Mouse (Mus musculus) lung, postnatal 10 days (tissue): Measurements from ENCODE around the gene Milr1.
A peak's percentile ranks its signal among the peaks of the same experiment; 100 is the strongest.
"Not testable (repeated sequence)": the region's sequence is repeated elsewhere in the genome, so short reads cannot be mapped to it uniquely, and the experiment has no call there.

ENCODE experiments used
- DNase-seq: peaks from one replicate; pipeline ENCODE4 v3.0.0; 2021

Milr1 gene

GRCm38 (mm10) chr11:106751039-106752018 is at the start of gene Milr1:
TSS of gene Milr1 (plus strand) at chr11:106751226.
- DNase-seq = no peak

GRCm38 (mm10) chr11:106701589-106701988 is 49.4 kb upstream of the Milr1 start:
- DNase-seq = no peak

GRCm38 (mm10) chr11:106702584-106702983 is 48.4 kb upstream of the Milr1 start:
- DNase-seq = no peak

GRCm38 (mm10) chr11:106703931-106704330 is 47.1 kb upstream of the Milr1 start:
- DNase-seq = no peak

GRCm38 (mm10) chr11:106704399-106705111 is 46.5 kb upstream of the Milr1 start:
- DNase-seq = no peak

GRCm38 (mm10) chr11:106706212-106706611 is 44.8 kb upstream of the Milr1 start:
- DNase-seq = no peak

GRCm38 (mm10) chr11:106707085-106707484 is 43.9 kb upstream of the Milr1 start:
- no peak for DNase-seq

- DNase-seq = no peak
Observed at GRCm38 (mm10) chr11:106707866-106708265, 43.2 kb upstream of the Milr1 start.

- no peak for DNase-seq
Observed at GRCm38 (mm10) chr11:106709227-106709985, 41.6 kb upstream of the Milr1 start.

GRCm38 (mm10) chr11:106710789-106711188 is 40.2 kb upstream of the Milr1 start:
- DNase-seq = peak; percentile 37

- DNase-seq = peak; percentile 70
Observed at GRCm38 (mm10) chr11:106715066-106715465, 36.0 kb upstream of the Milr1 start.

- no peak for DNase-seq
Observed at GRCm38 (mm10) chr11:106716568-106716967, 34.5 kb upstream of the Milr1 start.

GRCm38 (mm10) chr11:106720379-106720778 is 30.6 kb upstream of the Milr1 start:
- no peak for DNase-seq

GRCm38 (mm10) chr11:106722831-106723361 is 28.1 kb upstream of the Milr1 start:
- peak; percentile 54 for DNase-seq

- DNase-seq = peak; percentile 38
Observed at GRCm38 (mm10) chr11:106723611-106724125, 27.4 kb upstream of the Milr1 start.

- no peak for DNase-seq
Observed at GRCm38 (mm10) chr11:106724176-106724915, 26.7 kb upstream of the Milr1 start.

- not testable (repeated sequence) for DNase-seq
Observed at GRCm38 (mm10) chr11:106724916-106725235, 26.1 kb upstream of the Milr1 start.

- no peak for DNase-seq
Observed at GRCm38 (mm10) chr11:106727967-106728366, 23.1 kb upstream of the Milr1 start.

- DNase-seq = no peak
Observed at GRCm38 (mm10) chr11:106728402-106729366, 22.3 kb upstream of the Milr1 start.

- no peak for DNase-seq
Observed at GRCm38 (mm10) chr11:106729656-106730055, 21.4 kb upstream of the Milr1 start.

- no peak for DNase-seq
Observed at GRCm38 (mm10) chr11:106730714-106731113, 20.3 kb upstream of the Milr1 start.
